Mouse (Mus musculus) forebrain, embryonic 13.5 days (tissue): ENCODE results near the gene Parva. TPM values are rescaled to one million over a fixed set of nuclear protein-coding genes. Genes with fewer than 3 reads are reported as not detected.

Experiments used
- ATAC-seq: fragments of 200-750 bp; cut with Nextera tagmentation; 2 replicates; pipeline ENCODE4 v1.8.0; 2017
- H3K27ac ChIP-seq: fragments of 300-500 bp; sonication (generic); 2 replicates; pipeline ENCODE4 v1.5.1; 2015; ENCODE audit warnings: inconsistent platforms, mild to moderate bottlenecking, moderate library complexity
- H3K27me3 ChIP-seq: fragments of 300-500 bp; sonication (generic); 2 replicates; pipeline ENCODE4 v1.6.1; 2015; ENCODE audit warnings: mild to moderate bottlenecking, inconsistent platforms
- H3K36me3 ChIP-seq: fragments of 300-500 bp; sonication (generic); 2 replicates; pipeline ENCODE4 v1.6.1; 2015; ENCODE audit warnings: mild to moderate bottlenecking, inconsistent platforms; ENCODE audit not compliant: poor library complexity, severe bottlenecking
- H3K4me1 ChIP-seq: fragments of 300-500 bp; sonication (generic); 2 replicates; pipeline ENCODE4 v1.6.1; 2015; ENCODE audit warnings: inconsistent platforms
- H3K4me2 ChIP-seq: fragments of 300-500 bp; sonication (generic); 2 replicates; pipeline ENCODE4 v1.6.1; 2015; ENCODE audit warnings: inconsistent platforms, mild to moderate bottlenecking, moderate library complexity
- H3K4me3 ChIP-seq: fragments of 300-500 bp; sonication (generic); 2 replicates; pipeline ENCODE4 v1.5.1; 2015; ENCODE audit warnings: mild to moderate bottlenecking, inconsistent platforms
- H3K9ac ChIP-seq: fragments of 300-500 bp; sonication (generic); 2 replicates; pipeline ENCODE4 v1.6.1; 2015; ENCODE audit warnings: mild to moderate bottlenecking, inconsistent platforms
- H3K9me3 ChIP-seq: fragments of 300-500 bp; sonication (generic); replicated peaks from 2 replicates; pipeline ENCODE4 v1.6.1; 2016; ENCODE audit warnings: inconsistent platforms
- WGBS: fragments of 180-500 bp; shearing (Covaris S2); methylation state at CpG from one replicate; pipeline ENCODE4 v1.1.7; 2015; 5-methylcytosine and 5-hydroxymethylcytosine counted together
- polyA plus RNA-seq: library from polyadenylated mRNA; unstranded; fragments of >200 nt; fragmentation: Nextera tagmentation; extraction: Ambion mirVana; gene quantifications from 2 replicates; pipeline ENCODE4 v1.2.1, GENCODE M21; 2015

Parva gene
- polyA plus RNA-seq, 1 experiment from 2014 or later, result 27.6 TPM

- no peaks in the 10 kb centered on the region for H3K36me3 ChIP-seq
- H3K9me3 ChIP-seq, result no peaks in the 10 kb centered on the region
- no peak overlapping the region for H3K4me3 ChIP-seq
- H3K9ac ChIP-seq, result no peak overlapping the region
- H3K27me3 ChIP-seq, result no peaks in the 10 kb centered on the region
- no peak overlapping the region for H3K4me2 ChIP-seq
- H3K27ac ChIP-seq, result no peak overlapping the region
- ATAC-seq, result no peak
- 80% methylated on average over 6 of the region's 6 CpGs for WGBS
- H3K4me1 ChIP-seq, result peaks cover 22% of the 10 kb centered on the region
These were observed 76.1 kb downstream of the Parva start for GRCm38 (mm10) chr7:112503448-112503847.

DNA sequence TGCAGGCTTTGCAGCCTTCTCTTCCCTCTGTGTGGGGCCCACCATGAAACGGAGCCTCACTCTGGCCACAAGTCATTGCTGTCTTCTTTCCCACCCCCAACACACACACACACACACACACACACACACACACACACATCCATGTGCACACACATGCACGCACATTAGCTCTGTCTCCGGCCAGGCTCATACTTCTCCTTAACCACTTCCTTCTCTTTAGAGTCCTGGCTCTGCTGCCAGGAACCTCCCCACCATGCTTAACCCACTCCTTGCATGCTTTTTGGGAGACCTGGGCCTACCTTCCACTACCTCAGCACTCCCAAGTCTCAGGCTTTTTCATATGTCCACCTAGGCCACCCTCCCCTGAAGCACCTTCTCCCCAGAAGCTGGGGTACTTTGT is 76.6 kb downstream of the Parva start:
- no peak overlapping the region for H3K4me2 ChIP-seq
- H3K27ac ChIP-seq, result no peak overlapping the region
- H3K36me3 ChIP-seq, result no peaks in the 10 kb centered on the region
- H3K4me3 ChIP-seq, result no peak overlapping the region
- peaks cover 22% of the 10 kb centered on the region for H3K4me1 ChIP-seq
- WGBS, result 87% methylated on average over 3 of the region's 3 CpGs
- no peak overlapping the region for H3K9ac ChIP-seq
- H3K27me3 ChIP-seq, result no peaks in the 10 kb centered on the region
- no peak for ATAC-seq
- H3K9me3 ChIP-seq, result no peaks in the 10 kb centered on the region

DNA sequence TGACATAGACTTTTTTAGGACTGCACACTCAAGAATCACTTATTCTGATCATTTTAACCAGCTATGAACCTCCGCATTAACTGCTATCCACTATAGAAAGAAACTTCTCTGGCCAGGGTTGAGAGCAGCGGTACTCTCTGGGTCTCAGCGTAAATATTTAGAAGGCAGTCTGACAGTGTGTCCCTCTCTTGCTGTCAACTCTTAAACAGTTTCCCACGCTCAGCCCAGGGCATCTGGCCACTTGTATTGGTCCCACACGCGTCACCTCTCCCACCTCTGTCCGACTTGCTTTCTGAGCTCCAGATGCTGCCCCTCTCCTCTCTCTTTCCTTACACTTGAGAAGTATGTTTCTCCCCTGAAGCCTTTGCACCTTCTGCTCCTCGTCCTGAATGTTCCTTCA is 81.8 kb downstream of the Parva start:
- Histone ChIP-seq H3K9me3 (no peaks in the 10 kb centered on the region), H3K36me3 (no peaks in the 10 kb centered on the region), H3K4me2 (no peak overlapping the region), H3K4me1 (peaks cover 16% of the 10 kb centered on the region), H3K4me3 (no peak overlapping the region), H3K27me3 (no peaks in the 10 kb centered on the region; the same call in 1 of the 2 replicates), H3K9ac (no peak overlapping the region), H3K27ac (no peak overlapping the region)
- ATAC-seq, result no peak
- 86% methylated on average over 8 of the region's 8 CpGs for WGBS

DNA sequence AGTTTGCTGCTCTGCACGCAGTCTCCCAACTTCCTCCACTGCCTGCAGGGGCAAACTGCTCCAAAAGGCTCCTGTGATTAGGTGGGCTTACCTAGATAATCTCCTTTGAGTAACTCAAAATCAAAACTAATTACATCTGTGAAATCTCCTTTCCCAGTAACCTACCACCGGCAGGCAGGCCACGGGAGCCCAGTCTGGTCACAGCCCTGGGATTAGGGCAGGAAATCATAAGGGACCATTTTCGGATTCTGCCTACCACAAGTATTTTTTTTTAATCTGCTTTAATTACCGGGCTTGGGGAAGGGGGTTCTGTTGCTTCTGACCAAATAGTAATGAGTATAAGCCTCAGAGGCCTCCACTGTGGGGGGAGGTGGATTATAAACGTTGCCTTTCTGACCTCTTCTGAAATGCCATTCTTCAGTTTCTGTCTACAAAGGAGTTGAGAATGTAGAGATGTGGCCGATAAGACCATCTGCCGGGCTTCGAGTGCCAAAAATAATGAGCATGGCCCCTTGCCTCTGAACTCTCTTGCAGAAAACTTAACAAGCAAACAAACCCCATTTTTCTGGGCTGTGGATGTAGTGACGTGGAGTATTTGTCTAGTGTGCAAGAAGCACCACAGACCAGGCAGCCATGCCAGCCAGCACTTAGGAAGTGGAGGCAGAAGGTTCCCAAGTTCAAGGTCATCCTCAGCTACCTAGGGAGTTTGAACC is 83.2 kb downstream of the Parva start:
- H3K27ac ChIP-seq, result no peak overlapping the region
- H3K4me3 ChIP-seq, result no peak overlapping the region
- H3K36me3 ChIP-seq, result no peaks in the 10 kb centered on the region
- H3K9me3 ChIP-seq, result no peaks in the 10 kb centered on the region
- no peak for ATAC-seq
- WGBS, result 24% methylated on average over 10 of the region's 10 CpGs
- no peaks in the 10 kb centered on the region; the same call in 1 of the 2 replicates for H3K27me3 ChIP-seq
- peaks cover 16% of the 10 kb centered on the region for H3K4me1 ChIP-seq
- H3K9ac ChIP-seq, result no peak overlapping the region
- no peak overlapping the region for H3K4me2 ChIP-seq

- ATAC-seq, result no peak
- H3K27ac ChIP-seq, result no peak overlapping the region
- H3K27me3 ChIP-seq, result no peaks in the 10 kb centered on the region; the same call in 1 of the 2 replicates
- H3K9me3 ChIP-seq, result no peaks in the 10 kb centered on the region
- peaks cover 16% of the 10 kb centered on the region for H3K4me1 ChIP-seq
- no peak overlapping the region for H3K9ac ChIP-seq
- no peak overlapping the region for H3K4me2 ChIP-seq
- no peaks in the 10 kb centered on the region for H3K36me3 ChIP-seq
- WGBS, result 83% methylated on average over 8 of the region's 8 CpGs
- no peak overlapping the region for H3K4me3 ChIP-seq
These were observed 84.0 kb downstream of the Parva start for GRCm38 (mm10) chr7:112511309-112511708.

GRCm38 (mm10) chr7:112512257-112512656 is 85.0 kb downstream of the Parva start:
- no peak for ATAC-seq
- WGBS, result 23% methylated on average over 3 of the region's 3 CpGs
- no peak overlapping the region for H3K27ac ChIP-seq

DNA sequence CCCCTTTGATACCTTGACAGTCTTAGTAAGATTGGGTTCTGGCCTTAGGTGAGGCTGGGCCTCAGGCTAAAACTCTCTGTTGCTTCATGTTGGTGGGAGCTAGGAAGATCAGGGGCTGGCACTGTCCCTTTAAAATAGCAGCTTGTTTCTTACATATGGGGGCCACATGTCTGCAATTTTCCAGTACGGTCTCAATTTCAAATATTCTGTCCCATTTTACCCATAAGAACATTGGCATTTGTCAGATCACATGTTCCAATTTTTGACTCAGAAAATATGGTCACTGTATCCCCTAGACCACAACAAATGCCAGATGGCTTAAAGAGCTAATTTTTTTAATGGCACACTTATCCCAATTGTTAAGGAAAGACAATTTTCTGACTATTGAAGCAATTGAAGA is 85.6 kb downstream of the Parva start:
- H3K9me3 ChIP-seq, result no peaks in the 10 kb centered on the region
- no peak for ATAC-seq
- no peaks in the 10 kb centered on the region for H3K36me3 ChIP-seq
- no peak overlapping the region for H3K4me3 ChIP-seq
- H3K4me1 ChIP-seq, result peaks cover 16% of the 10 kb centered on the region
- H3K9ac ChIP-seq, result no peak overlapping the region
- no peak overlapping the region for H3K27ac ChIP-seq
- no peaks in the 10 kb centered on the region; the same call in 1 of the 2 replicates for H3K27me3 ChIP-seq
- H3K4me2 ChIP-seq, result no peak overlapping the region
- 75% methylated on average over 1 of the region's 1 CpGs for WGBS

More at GRCm38 (mm10) chr7:112512257-112512656, 85.0 kb downstream of the Parva start:
- no peaks in the 10 kb centered on the region for H3K36me3 ChIP-seq
- H3K27me3 ChIP-seq, result no peaks in the 10 kb centered on the region; the same call in 1 of the 2 replicates
- peaks cover 16% of the 10 kb centered on the region for H3K4me1 ChIP-seq
- no peaks in the 10 kb centered on the region for H3K9me3 ChIP-seq
- no peak overlapping the region for H3K4me3 ChIP-seq
- H3K9ac ChIP-seq, result no peak overlapping the region
- H3K4me2 ChIP-seq, result no peak overlapping the region

- Histone ChIP-seq H3K36me3 (no peaks in the 10 kb centered on the region), H3K4me2 (no peak overlapping the region), H3K27me3 (no peaks in the 10 kb centered on the region; the same call in 1 of the 2 replicates), H3K4me3 (no peak overlapping the region), H3K4me1 (peaks cover 10% of the 10 kb centered on the region), H3K9me3 (no peaks in the 10 kb centered on the region), H3K27ac (no peak overlapping the region), H3K9ac (no peak overlapping the region)
- no peak for ATAC-seq
- 95% methylated on average over 8 of the region's 8 CpGs for WGBS
These were observed 87.4 kb downstream of the Parva start for GRCm38 (mm10) chr7:112514636-112515193.

DNA sequence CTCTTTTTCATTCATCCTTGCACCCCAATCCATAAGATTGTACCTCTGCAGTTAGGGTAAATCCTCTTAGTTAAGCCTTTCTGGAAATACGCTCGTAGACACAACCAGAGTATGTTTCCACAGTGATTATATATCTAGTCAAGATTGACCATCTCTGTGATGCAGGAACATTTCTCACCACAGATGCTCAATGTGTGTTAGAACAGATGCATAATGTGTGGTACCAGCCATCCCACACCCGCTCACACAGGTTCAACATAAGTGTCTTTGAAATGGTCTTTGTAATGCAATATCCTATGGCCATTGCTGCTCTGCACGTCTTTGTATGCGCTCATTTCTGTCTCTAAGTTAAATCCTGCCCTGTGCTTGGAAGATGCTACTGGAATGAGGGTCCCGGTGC is 98.2 kb downstream of the Parva start:
- no peak overlapping the region for H3K4me2 ChIP-seq
- H3K4me1 ChIP-seq, result peaks cover 19% of the 10 kb centered on the region
- no peaks in the 10 kb centered on the region for H3K36me3 ChIP-seq
- ATAC-seq, result no peak
- no peak overlapping the region for H3K9ac ChIP-seq
- WGBS, result 87% methylated on average over 6 of the region's 6 CpGs
- no peak overlapping the region for H3K4me3 ChIP-seq
- H3K27me3 ChIP-seq, result no peaks in the 10 kb centered on the region
- H3K9me3 ChIP-seq, result no peaks in the 10 kb centered on the region
- H3K27ac ChIP-seq, result no peak overlapping the region

GRCm38 (mm10) chr7:112526226-112526625 is 98.9 kb downstream of the Parva start:
- Histone ChIP-seq H3K36me3 (no peaks in the 10 kb centered on the region), H3K9me3 (no peaks in the 10 kb centered on the region), H3K27me3 (no peaks in the 10 kb centered on the region), H3K4me1 (peaks cover 19% of the 10 kb centered on the region), H3K9ac (no peak overlapping the region), H3K27ac (no peak overlapping the region), H3K4me2 (no peak overlapping the region), H3K4me3 (no peak overlapping the region)
- WGBS, result 71% methylated on average over 10 of the region's 10 CpGs
- no peak for ATAC-seq

DNA sequence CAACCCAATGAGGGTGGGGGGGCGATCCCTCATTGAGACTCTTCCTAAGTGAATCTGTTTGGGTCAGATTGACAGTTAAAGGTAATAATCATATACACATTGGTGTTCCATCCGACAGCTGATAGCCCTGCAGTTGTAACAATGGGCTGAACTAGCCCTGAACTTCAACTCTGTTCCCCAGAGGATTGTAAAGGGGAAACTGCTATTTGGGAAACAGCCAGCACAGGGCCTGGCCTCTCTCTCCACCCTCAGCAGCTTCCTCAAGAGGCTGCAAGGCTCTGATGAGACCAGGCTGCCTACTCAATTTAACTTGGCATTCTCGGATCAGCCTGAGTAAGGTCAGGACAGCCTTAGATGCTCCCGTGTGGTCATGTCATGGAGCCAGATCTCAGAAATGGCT is 99.9 kb downstream of the Parva start:
- Histone ChIP-seq H3K4me1 (peaks cover 19% of the 10 kb centered on the region), H3K9me3 (no peaks in the 10 kb centered on the region), H3K27me3 (no peaks in the 10 kb centered on the region), H3K27ac (no peak overlapping the region), H3K9ac (no peak overlapping the region), H3K4me2 (no peak overlapping the region), H3K4me3 (no peak overlapping the region), H3K36me3 (no peaks in the 10 kb centered on the region)
- ATAC-seq, result no peak
- WGBS, result 91% methylated on average over 4 of the region's 4 CpGs

- no peak overlapping the region for H3K9ac ChIP-seq
- WGBS, result 97% methylated on average over 1 of the region's 1 CpGs
- peaks cover 19% of the 10 kb centered on the region for H3K4me1 ChIP-seq
- H3K36me3 ChIP-seq, result no peaks in the 10 kb centered on the region
- H3K4me3 ChIP-seq, result no peak overlapping the region
- no peak for ATAC-seq
- no peak overlapping the region for H3K4me2 ChIP-seq
- H3K27ac ChIP-seq, result no peak overlapping the region
- no peaks in the 10 kb centered on the region for H3K9me3 ChIP-seq
- no peaks in the 10 kb centered on the region for H3K27me3 ChIP-seq
These were observed 100.8 kb downstream of the Parva start for GRCm38 (mm10) chr7:112528059-112528458.
